ENCODE assay signal across 17 mouse cellular contexts in genomic region chr11:22063352-22063751, GRCm38 (mm10).
"Had no signal": no experiment of that assay in that cellular context is flagged by ENCODE, and none has a peak within 500 bp of the region (broad histone marks: within the 10 kb centered on the region; RNA-seq: fewer than 3 reads in every experiment).

No protein-coding gene starts in this region.

- H3K9ac ChIP-seq: liver, embryonic 12.5 days; liver, embryonic 14.5 days; lung, embryonic 14.5 days; midbrain, embryonic 12.5 days; neural tube, embryonic 13.5 days; neural tube, embryonic 15.5 days; stomach, embryonic 15.5 days had no signal

- H3K4me3 ChIP-seq: liver, embryonic 12.5 days; midbrain, embryonic 10.5 days; midbrain, embryonic 12.5 days; myocyte; neural tube, embryonic 13.5 days; neural tube, embryonic 15.5 days; stomach, embryonic 15.5 days had no signal

- H3K36me3 ChIP-seq: midbrain, embryonic 12.5 days; stomach, embryonic 15.5 days had no signal

- ATAC-seq: liver, embryonic 12.5 days; midbrain, embryonic 16.5 days had no signal

- H3K27me3 ChIP-seq: liver, embryonic 12.5 days; midbrain, embryonic 12.5 days; neural tube, embryonic 13.5 days; neural tube, embryonic 15.5 days; stomach, embryonic 15.5 days had no signal

- H3K4me2 ChIP-seq: liver, embryonic 12.5 days; lung, embryonic 14.5 days; midbrain, embryonic 12.5 days; neural tube, embryonic 13.5 days; neural tube, embryonic 15.5 days; stomach, embryonic 15.5 days had no signal

- DNase-seq: lung, embryonic 14.5 days; midbrain, embryonic 14.5 days; right cerebral cortex, postnatal 14 days; thymus, adult 2 months; thymus, postnatal 14 days; thymus, postnatal 36 days had no signal

- H3K9me3 ChIP-seq: liver, embryonic 12.5 days; midbrain, embryonic 10.5 days; midbrain, embryonic 12.5 days; neural tube, embryonic 13.5 days; neural tube, embryonic 15.5 days; stomach, embryonic 15.5 days had no signal

- H3K4me1 ChIP-seq: liver, embryonic 12.5 days; neural tube, embryonic 13.5 days; neural tube, embryonic 15.5 days; stomach, embryonic 15.5 days had no signal

- H3K27ac ChIP-seq: liver, embryonic 12.5 days; liver, embryonic 14.5 days; macrophage; midbrain, embryonic 10.5 days; midbrain, embryonic 12.5 days; neural tube, embryonic 13.5 days; neural tube, embryonic 15.5 days; stomach, embryonic 15.5 days; stomach, postnatal 0 days had no signal
